Mouse (Mus musculus): ENCODE measurements around the gene Plcl2. TPM values are rescaled to one million over a fixed set of nuclear protein-coding genes. Genes with fewer than 3 reads are reported as not detected.

The Plcl2 gene
- polyA plus RNA-seq, 1 experiment from 2014 or later = 6.7 TPM

DNA sequence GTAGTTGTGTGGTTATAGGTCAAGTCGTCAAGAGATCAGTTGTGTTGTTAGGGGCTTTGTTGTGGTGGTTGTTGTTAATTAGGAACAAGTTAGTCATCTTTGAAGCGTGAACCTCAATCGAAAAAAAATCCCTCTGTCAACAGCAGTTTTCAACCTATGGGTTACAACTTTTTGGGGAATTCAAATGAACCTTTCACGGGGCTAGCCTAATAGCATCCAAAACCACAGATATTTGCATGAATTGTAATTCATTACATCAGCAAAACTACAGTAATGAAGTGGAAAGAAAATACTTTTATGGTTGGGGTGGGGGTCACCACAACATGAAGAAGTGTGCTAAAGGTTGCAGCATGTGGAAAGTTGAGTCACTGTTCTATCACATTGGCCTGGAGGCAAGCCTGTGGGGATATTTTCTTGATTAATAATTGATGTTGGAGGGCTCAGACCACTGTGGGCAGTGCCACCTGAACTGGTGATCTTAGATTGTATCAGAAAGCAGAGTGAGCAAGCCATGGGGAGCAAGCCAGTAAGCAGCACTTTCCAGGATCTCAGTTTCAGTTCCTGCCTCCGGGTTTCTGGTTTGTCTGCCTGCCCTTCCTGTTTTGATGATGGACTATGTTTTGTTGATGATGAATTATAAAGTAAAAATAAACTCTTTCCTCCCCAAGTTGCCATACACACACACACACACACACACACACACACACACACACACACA lies 61.6 kb downstream of the Plcl2 start:
- no peak overlapping the region for H3K4me2 ChIP-seq (replicated peaks; ENCODE audit: low read depth, low read length)
- no peaks in the 10 kb centered on the region for H3K4me1 ChIP-seq (replicated peaks; ENCODE audit: control insufficient read depth, insufficient read depth, low read length)
- H3K27me3 ChIP-seq (ENCODE audit: control insufficient read depth, insufficient read depth, low read length) = no peaks in the 10 kb centered on the region
- WGBS = 84% methylated on average over 5 of the region's 5 CpGs
- no peak overlapping the region for H3K9ac ChIP-seq (ENCODE audit: low read depth, low read length)
- ATAC-seq (ENCODE audit: low FRiP score) = no peak
- H3K36me3 ChIP-seq (ENCODE audit: control insufficient read depth, insufficient read depth, low read length) = no peaks in the 10 kb centered on the region
- H3K9me3 ChIP-seq (ENCODE audit: control insufficient read depth, low read length) = no peaks in the 10 kb centered on the region
- H3K4me3 ChIP-seq (ENCODE audit: low read depth, low read length) = no peak overlapping the region
- no peak overlapping the region for H3K27ac ChIP-seq (ENCODE audit: low read depth, low read length)
- no peak for DNase-seq (ENCODE audit: low spot score)

DNA sequence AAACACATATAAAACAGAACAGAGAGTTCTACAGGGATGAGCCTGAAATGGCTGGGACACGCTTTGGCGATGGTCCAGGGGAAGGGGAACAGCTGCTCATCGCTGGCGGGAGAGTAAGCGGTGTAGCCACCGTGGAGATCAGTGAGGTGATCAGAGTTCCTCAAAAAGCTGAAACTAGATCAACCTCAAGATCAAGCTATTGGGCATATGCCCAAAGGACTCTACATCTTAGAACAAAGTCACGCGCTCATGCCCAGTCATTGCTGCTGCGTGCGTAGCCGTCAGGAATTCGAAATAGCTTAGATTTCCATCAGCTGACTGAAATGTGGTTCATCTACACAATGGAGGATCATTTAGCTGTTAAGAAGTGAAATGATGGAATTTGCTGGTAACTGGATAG lies 65.0 kb downstream of the Plcl2 start:
- H3K4me3 ChIP-seq (ENCODE audit: low read depth, low read length) = no peak overlapping the region

GRCm38 (mm10) chr17:50580416-50580815 lies 71.2 kb downstream of the Plcl2 start:
- no peaks in the 10 kb centered on the region for H3K36me3 ChIP-seq (ENCODE audit: control insufficient read depth, insufficient read depth, low read length)
- H3K4me3 ChIP-seq (ENCODE audit: low read depth, low read length) = no peak overlapping the region
- H3K27ac ChIP-seq (ENCODE audit: low read depth, low read length) = no peak overlapping the region
- H3K4me1 ChIP-seq (replicated peaks; ENCODE audit: control insufficient read depth, insufficient read depth, low read length) = no peaks in the 10 kb centered on the region
- H3K9me3 ChIP-seq (ENCODE audit: control insufficient read depth, low read length) = no peaks in the 10 kb centered on the region
- DNase-seq (ENCODE audit: low spot score) (no peak), ATAC-seq (ENCODE audit: low FRiP score) (no peak)
- no peaks in the 10 kb centered on the region for H3K27me3 ChIP-seq (ENCODE audit: control insufficient read depth, insufficient read depth, low read length)
- H3K4me2 ChIP-seq (replicated peaks; ENCODE audit: low read depth, low read length) = no peak overlapping the region
- H3K9ac ChIP-seq (ENCODE audit: low read depth, low read length) = no peak overlapping the region
- WGBS = 84% methylated on average over 3 of the region's 3 CpGs

More for the DNA sequence above, 65.0 kb downstream of the Plcl2 start:
- Histone ChIP-seq H3K9ac (ENCODE audit: low read depth, low read length) (no peak overlapping the region), H3K9me3 (ENCODE audit: control insufficient read depth, low read length) (no peaks in the 10 kb centered on the region), H3K4me2 (replicated peaks; ENCODE audit: low read depth, low read length) (no peak overlapping the region), H3K36me3 (ENCODE audit: control insufficient read depth, insufficient read depth, low read length) (no peaks in the 10 kb centered on the region), H3K4me1 (replicated peaks; ENCODE audit: control insufficient read depth, insufficient read depth, low read length) (no peaks in the 10 kb centered on the region), H3K27me3 (ENCODE audit: control insufficient read depth, insufficient read depth, low read length) (no peaks in the 10 kb centered on the region), H3K27ac (ENCODE audit: low read depth, low read length) (no peak overlapping the region)
- ATAC-seq (ENCODE audit: low FRiP score) = no peak
- DNase-seq (ENCODE audit: low spot score) = no peak
- WGBS = 94% methylated on average over 12 of the region's 12 CpGs

DNA sequence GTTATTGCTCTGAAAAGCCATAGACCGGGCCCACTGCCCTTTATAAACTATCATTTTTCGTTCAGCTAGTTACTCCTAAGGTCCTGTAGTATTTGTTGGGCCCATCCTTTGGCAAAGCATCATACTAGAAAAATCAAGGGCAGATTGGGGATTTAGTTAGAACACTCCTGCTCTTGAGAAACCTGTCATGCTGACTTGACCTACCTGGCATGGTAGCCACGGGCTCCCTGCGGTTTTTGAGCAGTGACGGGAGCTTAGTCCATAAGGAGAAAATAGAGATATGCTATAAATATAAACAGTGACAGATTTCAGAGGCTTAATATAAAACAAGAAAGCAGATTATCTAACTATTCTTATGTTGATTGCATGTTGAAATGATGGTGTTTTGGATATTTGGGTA lies 77.6 kb downstream of the Plcl2 start:
- Histone ChIP-seq H3K9me3 (ENCODE audit: control insufficient read depth, low read length) (no peaks in the 10 kb centered on the region), H3K4me1 (replicated peaks; ENCODE audit: control insufficient read depth, insufficient read depth, low read length) (no peaks in the 10 kb centered on the region), H3K9ac (ENCODE audit: low read depth, low read length) (no peak overlapping the region), H3K27ac (ENCODE audit: low read depth, low read length) (no peak overlapping the region), H3K4me3 (ENCODE audit: low read depth, low read length) (no peak overlapping the region), H3K27me3 (ENCODE audit: control insufficient read depth, insufficient read depth, low read length) (no peaks in the 10 kb centered on the region), H3K36me3 (ENCODE audit: control insufficient read depth, insufficient read depth, low read length) (no peaks in the 10 kb centered on the region), H3K4me2 (replicated peaks; ENCODE audit: low read depth, low read length) (no peak overlapping the region)
- DNase-seq (ENCODE audit: low spot score) (no peak), ATAC-seq (ENCODE audit: low FRiP score) (no peak)
- 93% methylated on average over 5 of the region's 5 CpGs for WGBS

GRCm38 (mm10) chr17:50587941-50588340 lies 78.7 kb downstream of the Plcl2 start:
- no peak overlapping the region for H3K4me3 ChIP-seq (ENCODE audit: low read depth, low read length)
- ATAC-seq (ENCODE audit: low FRiP score) (no peak), DNase-seq (ENCODE audit: low spot score) (no peak)
- 78% methylated on average over 3 of the region's 3 CpGs for WGBS
- no peaks in the 10 kb centered on the region for H3K36me3 ChIP-seq (ENCODE audit: control insufficient read depth, insufficient read depth, low read length)
- no peaks in the 10 kb centered on the region for H3K27me3 ChIP-seq (ENCODE audit: control insufficient read depth, insufficient read depth, low read length)
- no peaks in the 10 kb centered on the region for H3K4me1 ChIP-seq (replicated peaks; ENCODE audit: control insufficient read depth, insufficient read depth, low read length)
- no peak overlapping the region for H3K9ac ChIP-seq (ENCODE audit: low read depth, low read length)
- H3K4me2 ChIP-seq (replicated peaks; ENCODE audit: low read depth, low read length) = no peak overlapping the region
- H3K27ac ChIP-seq (ENCODE audit: low read depth, low read length) = no peak overlapping the region
- H3K9me3 ChIP-seq (ENCODE audit: control insufficient read depth, low read length) = no peaks in the 10 kb centered on the region

GRCm38 (mm10) chr17:50600178-50600577 lies 91.0 kb downstream of the Plcl2 start:
- H3K27ac ChIP-seq (ENCODE audit: low read depth, low read length) = no peak overlapping the region
- H3K4me3 ChIP-seq (ENCODE audit: low read depth, low read length) = no peak overlapping the region
- DNase-seq (ENCODE audit: low spot score) (no peak), ATAC-seq (ENCODE audit: low FRiP score) (no peak)
- no peaks in the 10 kb centered on the region for H3K9me3 ChIP-seq (ENCODE audit: control insufficient read depth, low read length)
- 80% methylated on average over 6 of the region's 6 CpGs for WGBS
- H3K27me3 ChIP-seq (ENCODE audit: control insufficient read depth, insufficient read depth, low read length) = no peaks in the 10 kb centered on the region
- H3K4me1 ChIP-seq (replicated peaks; ENCODE audit: control insufficient read depth, insufficient read depth, low read length) = no peaks in the 10 kb centered on the region
- H3K4me2 ChIP-seq (replicated peaks; ENCODE audit: low read depth, low read length) = no peak overlapping the region
- no peak overlapping the region for H3K9ac ChIP-seq (ENCODE audit: low read depth, low read length)
- H3K36me3 ChIP-seq (ENCODE audit: control insufficient read depth, insufficient read depth, low read length) = no peaks in the 10 kb centered on the region

DNA sequence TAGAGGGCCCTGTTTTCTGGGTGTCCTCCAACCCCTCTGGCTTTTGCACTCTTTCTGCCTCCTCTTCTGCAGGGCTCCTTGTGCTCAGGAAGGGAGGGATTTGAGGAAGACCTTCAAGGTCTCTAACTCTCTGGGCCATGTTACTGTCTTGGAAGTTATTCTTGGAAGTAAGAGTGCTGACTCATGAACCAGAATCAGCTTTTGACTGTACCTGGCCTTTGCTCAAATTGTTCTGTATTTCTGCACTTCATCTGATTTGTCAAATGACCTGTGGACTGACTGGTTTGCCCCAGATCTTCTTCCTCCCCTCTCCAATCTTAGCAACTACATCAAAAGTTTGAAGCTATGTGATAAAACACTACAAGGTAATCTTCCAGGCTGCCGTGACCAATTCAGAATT lies 91.5 kb downstream of the Plcl2 start:
- Histone ChIP-seq H3K4me3 (ENCODE audit: low read depth, low read length) (no peak overlapping the region), H3K27ac (ENCODE audit: low read depth, low read length) (no peak overlapping the region), H3K4me1 (replicated peaks; ENCODE audit: control insufficient read depth, insufficient read depth, low read length) (no peaks in the 10 kb centered on the region), H3K36me3 (ENCODE audit: control insufficient read depth, insufficient read depth, low read length) (no peaks in the 10 kb centered on the region), H3K27me3 (ENCODE audit: control insufficient read depth, insufficient read depth, low read length) (no peaks in the 10 kb centered on the region), H3K9ac (ENCODE audit: low read depth, low read length) (no peak overlapping the region), H3K9me3 (ENCODE audit: control insufficient read depth, low read length) (no peaks in the 10 kb centered on the region), H3K4me2 (replicated peaks; ENCODE audit: low read depth, low read length) (no peak overlapping the region)
- ATAC-seq (ENCODE audit: low FRiP score) = no peak
- 94% methylated on average over 1 of the region's 1 CpGs for WGBS
- DNase-seq (ENCODE audit: low spot score) = no peak

DNA sequence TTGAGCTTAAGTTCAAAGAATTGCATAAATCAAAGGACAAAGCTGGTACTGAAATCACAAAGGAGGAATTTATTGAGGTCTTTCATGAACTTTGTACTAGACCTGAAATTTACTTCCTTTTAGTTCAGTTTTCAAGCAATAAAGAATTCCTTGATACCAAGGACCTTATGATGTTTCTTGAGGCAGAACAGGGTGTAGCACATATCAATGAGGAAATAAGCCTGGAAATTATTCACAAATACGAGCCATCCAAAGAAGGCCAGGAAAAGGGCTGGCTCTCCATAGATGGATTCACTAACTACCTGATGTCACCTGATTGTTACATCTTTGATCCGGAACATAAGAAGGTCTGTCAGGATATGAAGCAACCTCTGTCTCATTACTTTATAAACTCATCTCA lies 97.7 kb downstream of the Plcl2 start:
- 100% methylated on average over 2 of the region's 2 CpGs for WGBS

GRCm38 (mm10) chr17:50609908-50610307 lies 100.7 kb downstream of the Plcl2 start:
- no peaks in the 10 kb centered on the region for H3K9me3 ChIP-seq (ENCODE audit: control insufficient read depth, low read length)
- 93% methylated on average over 4 of the region's 4 CpGs for WGBS
- no peak overlapping the region for H3K4me2 ChIP-seq (replicated peaks; ENCODE audit: low read depth, low read length)
- H3K27ac ChIP-seq (ENCODE audit: low read depth, low read length) = no peak overlapping the region
- H3K27me3 ChIP-seq (ENCODE audit: control insufficient read depth, insufficient read depth, low read length) = no peaks in the 10 kb centered on the region
- H3K36me3 ChIP-seq (ENCODE audit: control insufficient read depth, insufficient read depth, low read length) = no peaks in the 10 kb centered on the region
- ATAC-seq (ENCODE audit: low FRiP score) (no peak), DNase-seq (ENCODE audit: low spot score) (no peak)
- no peak overlapping the region for H3K4me3 ChIP-seq (ENCODE audit: low read depth, low read length)
- no peak overlapping the region for H3K9ac ChIP-seq (ENCODE audit: low read depth, low read length)
- no peaks in the 10 kb centered on the region for H3K4me1 ChIP-seq (replicated peaks; ENCODE audit: control insufficient read depth, insufficient read depth, low read length)

More for the DNA sequence above, 97.7 kb downstream of the Plcl2 start:
- H3K27me3 ChIP-seq (ENCODE audit: control insufficient read depth, insufficient read depth, low read length) = no peaks in the 10 kb centered on the region
- H3K36me3 ChIP-seq (ENCODE audit: control insufficient read depth, insufficient read depth, low read length) = no peaks in the 10 kb centered on the region
- H3K4me2 ChIP-seq (replicated peaks; ENCODE audit: low read depth, low read length) = no peak overlapping the region
- H3K9me3 ChIP-seq (ENCODE audit: control insufficient read depth, low read length) = no peaks in the 10 kb centered on the region
- no peak for ATAC-seq (ENCODE audit: low FRiP score)
- DNase-seq (ENCODE audit: low spot score) = no peak
- H3K4me3 ChIP-seq (ENCODE audit: low read depth, low read length) = no peak overlapping the region
- H3K27ac ChIP-seq (ENCODE audit: low read depth, low read length) = no peak overlapping the region
- H3K9ac ChIP-seq (ENCODE audit: low read depth, low read length) = no peak overlapping the region
- H3K4me1 ChIP-seq (replicated peaks; ENCODE audit: control insufficient read depth, insufficient read depth, low read length) = no peaks in the 10 kb centered on the region
